Mouse (Mus musculus) thymus, postnatal 36 days (tissue): ENCODE measurements around the gene Csnk1d.
A peak's percentile ranks its signal among the peaks of the same experiment; 100 is the strongest.

Experiments used
- DNase-seq, 2 experiments: peaks; one replicate each; pipeline ENCODE4 v3.0.0; 2022; ENCODE audit warnings: mixed read lengths in 2 of 2

Gene Csnk1d

DNA sequence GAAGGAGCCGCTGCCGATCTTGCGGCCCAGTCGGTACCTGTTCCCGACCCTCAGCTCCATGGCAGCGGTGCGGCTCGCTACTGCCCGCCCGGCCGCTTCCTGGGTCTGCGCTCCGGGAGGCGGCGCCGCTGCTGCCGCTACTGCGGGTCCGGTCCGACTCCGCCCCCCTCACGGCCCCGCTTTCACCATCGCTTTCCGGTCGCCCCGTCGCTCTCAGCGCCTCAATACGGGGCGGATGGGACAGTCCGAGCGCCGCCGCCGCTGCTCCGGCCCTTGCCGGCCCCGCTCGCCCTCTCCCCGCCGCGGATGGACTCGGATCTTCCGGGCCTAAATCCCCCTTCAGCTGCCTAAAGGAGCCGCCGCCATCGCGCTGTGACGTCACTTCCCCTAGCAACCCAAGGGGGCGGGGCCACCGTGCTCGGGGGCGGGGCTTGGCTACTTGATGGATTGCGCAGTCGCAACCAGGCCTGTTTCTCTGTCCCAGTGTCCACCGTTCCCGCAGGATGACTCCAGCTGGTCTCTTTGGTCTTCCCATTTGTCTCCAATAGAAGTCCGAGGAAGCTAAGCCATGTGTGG lies at the start of gene Csnk1d:
Gene Csnk1d, minus strand, starts transcription at position 380 of the 576 bp plus-strand sequence.
- DNase-seq, result peak; percentile 95 to 99

DNA sequence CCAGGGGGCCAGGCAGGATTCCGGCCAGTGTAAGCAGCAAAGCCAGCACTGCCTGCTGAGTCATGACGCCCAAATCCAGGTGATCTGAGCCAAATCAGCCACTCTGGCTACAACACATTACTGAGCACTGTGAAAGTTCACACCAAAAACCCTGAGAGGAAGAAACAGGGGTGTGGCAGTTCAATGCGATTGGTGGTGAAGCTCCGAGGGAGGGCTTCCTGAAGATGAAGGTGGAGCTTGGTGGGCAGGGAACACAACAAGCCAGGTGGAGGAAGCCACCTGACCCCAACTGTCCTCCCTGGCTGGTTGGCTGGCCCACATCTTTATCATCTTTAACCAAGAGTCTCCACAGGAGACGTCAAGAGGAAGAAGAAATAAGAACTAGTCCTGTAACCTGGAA lies 48.2 kb upstream of the Csnk1d start, which contains the start of gene Cd7:
Gene Cd7, minus strand, starts transcription at position 117 of the 400 bp plus-strand sequence.
- peak; percentile 33 to 52 for DNase-seq

DNA sequence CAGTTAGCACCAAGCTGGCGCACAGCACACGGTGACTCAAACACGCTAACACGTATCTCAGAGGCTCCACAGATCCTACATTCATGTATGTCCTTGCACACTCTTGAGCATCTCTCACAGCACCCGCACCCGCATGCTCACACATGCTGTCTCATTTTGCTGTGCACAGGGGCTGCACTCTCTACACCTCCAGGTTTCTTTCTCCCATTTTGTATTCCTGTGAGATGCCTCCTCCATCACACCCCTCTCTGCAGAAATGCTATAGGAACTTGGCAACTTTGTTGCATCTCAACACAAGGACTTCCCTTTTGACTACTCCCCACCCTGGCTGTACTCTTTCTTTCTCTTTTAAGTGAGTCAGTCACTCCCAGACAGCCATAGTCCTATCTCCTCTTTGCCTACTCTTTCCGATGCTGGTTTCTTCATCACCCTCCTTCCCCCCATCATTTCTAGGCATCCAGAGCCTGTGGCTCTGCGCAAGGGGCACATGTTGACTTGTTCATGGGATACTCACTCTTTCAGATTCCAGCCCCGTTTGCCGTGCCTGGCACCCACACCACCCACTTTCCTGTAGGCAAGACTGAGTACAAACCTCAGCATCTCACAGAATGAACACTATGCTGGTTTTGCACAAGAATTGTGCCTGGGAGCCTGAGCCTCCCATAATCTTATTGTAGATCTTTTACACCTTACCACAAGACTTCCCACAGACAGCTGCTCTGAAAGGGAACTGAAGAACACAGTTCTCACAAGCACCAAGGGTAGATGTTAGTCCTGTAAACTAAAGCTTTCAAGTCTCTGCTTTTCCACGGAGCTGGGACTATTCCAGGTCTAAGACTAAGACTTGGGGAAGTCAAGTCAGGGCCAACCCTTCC lies 47.5 kb upstream of the Csnk1d start:
- no peak for DNase-seq

DNA sequence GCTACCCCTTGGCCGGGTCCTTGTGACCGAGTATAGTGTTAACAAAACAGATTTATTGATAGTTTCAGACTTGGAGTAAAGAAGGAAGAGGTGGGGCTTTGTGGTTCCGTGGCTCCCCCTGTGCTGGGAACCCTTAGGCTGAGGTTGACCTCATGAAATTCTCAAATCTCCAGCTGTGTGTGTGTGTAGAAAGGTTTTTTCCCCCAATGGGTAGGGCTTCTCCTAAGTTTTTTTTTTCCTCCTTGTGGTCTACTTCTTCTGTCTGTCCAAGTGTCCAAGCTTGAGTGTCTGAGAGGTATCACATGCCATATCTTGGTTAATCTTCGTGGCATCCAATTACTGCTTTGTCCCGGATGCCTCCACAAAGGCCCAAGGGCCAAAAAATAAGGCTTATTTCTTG lies 42.0 kb upstream of the Csnk1d start:
- DNase-seq, result no peak

DNA sequence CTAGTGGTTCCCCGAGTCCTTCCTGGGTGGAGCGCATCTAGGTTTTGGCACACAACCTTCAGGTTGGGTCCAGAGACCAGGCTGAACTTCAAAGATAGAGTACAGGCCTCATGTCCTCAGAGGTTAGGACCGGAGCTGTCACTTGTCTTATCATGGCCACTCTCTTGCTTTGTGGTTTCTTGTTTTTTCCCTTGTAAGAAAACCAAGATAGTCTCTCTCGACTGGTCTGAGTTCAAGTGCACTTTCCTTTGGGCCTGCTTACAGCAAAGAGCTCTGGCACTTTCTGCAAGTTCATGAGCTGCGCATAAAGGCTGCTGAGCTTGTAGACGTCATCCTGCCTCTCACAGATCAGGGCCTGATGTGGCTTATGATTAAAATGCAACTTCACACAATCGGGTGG lies 36.1 kb upstream of the Csnk1d start:
- no peak for DNase-seq

DNA sequence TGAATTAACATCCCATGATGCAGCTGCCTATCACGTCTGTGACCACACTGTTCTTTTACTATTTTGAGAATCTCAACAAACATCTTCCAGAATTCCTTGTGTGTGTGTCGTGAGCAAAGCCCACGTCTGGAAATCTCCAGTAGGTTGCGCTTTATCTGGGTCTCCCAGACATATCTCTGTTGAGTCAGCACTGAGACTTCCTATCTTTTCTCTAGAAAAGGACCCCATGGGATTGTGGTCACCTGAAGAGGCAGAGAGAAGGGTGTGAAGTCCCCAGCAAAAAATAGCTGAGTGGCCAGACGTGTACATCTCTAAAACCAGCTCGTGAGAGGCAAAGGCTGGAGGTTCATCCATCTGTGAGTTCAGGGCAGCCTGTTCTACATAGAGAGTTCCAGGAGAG lies 33.0 kb upstream of the Csnk1d start:
- DNase-seq, result no peak

DNA sequence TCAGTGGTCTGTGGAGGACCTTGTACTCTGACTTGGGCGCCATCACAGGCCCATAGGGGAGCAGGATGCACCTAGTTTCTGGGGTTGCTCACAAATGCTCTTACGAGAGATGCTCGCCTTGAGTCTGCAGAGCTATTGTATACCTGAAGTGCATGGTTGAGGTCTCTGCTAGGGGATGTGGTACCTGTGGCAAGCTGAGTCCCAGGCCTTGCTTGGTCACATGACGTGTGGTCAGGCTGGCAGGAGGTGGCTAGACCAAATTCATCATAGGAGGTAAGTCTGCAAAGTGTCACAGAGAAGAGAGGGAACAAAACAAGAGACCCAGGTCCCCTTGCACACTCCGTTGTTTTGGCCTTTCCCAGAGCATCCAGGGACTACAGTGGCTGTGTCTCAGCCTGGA lies 28.4 kb upstream of the Csnk1d start:
- DNase-seq, result no peak

DNA sequence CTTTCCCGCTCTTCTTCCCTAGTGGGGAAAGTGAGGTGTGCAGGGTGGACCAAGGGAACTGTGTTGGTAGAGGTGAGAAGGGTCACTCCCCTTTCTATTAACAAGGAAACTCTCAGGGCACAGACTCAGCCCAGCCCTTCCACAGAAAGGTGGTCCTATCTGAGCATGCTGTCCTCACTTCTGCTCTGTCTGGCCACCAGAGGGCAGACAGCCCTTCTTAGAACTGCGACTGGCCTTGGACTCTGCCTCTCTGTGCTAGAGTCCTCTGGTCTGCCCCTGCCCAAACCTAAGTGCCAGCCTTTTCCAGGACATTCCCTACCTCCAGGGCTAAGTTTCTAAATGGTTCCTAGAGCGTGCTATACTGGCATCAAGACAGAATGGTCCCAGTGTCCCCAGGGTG lies 26.6 kb upstream of the Csnk1d start:
- peak; percentile 55 to 58 for DNase-seq

DNA sequence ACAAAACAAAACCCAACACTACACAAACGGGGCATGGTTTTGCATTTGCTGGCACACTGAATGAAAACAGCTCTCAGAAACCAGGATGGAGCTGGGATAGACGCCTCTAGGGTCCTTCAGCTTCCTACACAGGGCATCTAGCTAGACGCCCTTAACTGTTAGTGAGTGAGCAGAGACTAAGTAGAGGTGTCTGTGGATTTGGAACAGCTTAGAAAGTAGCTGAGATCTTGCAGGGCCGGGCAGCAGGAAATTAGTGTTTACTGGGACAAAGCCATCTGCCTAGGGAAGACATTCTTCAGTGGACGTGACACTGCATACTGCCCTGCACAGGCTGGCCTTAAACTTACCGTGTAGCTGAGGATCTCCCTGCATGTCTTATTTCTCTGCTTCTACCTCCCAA lies 24.3 kb upstream of the Csnk1d start:
- DNase-seq, result no peak

DNA sequence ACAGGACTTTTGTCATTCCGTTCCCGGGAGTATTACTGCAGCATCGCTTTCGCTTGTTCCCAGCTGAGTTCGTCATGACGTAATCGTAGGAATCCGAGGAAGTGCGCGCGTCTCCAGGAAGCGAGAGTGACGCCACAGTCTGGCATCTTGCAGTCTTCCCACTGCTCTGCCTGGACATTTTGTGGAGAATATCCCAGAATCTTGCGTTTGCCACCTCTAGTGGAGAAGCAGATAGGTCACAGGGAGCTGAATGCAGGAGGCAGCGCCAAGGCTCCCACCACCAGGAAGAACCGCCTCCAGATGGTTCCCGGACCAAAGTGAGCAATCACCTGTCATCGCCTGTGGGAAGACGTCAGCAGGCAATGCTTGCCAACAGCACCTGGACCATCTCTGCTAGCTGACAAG lies 23.8 kb upstream of the Csnk1d start:
- DNase-seq, result no peak

DNA sequence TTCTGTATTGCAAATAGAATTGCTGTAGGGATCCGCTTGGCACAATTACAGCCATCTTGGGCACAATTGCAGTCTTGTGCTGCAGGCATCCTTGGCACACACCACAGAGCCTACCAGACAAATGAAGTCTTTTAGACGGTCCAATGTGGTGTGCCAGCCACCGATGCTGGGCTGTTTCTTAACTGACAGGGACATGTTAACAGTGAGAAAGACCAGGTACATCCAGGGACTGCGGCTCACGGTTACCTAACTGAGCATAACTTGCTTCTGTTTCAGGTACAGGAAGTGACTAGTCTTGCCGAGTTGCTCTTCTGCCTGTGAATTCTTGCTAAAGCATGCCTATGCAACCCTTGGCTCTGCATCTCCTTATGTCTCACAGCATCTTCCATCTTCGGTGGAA lies 22.5 kb upstream of the Csnk1d start:
- no peak for DNase-seq

DNA sequence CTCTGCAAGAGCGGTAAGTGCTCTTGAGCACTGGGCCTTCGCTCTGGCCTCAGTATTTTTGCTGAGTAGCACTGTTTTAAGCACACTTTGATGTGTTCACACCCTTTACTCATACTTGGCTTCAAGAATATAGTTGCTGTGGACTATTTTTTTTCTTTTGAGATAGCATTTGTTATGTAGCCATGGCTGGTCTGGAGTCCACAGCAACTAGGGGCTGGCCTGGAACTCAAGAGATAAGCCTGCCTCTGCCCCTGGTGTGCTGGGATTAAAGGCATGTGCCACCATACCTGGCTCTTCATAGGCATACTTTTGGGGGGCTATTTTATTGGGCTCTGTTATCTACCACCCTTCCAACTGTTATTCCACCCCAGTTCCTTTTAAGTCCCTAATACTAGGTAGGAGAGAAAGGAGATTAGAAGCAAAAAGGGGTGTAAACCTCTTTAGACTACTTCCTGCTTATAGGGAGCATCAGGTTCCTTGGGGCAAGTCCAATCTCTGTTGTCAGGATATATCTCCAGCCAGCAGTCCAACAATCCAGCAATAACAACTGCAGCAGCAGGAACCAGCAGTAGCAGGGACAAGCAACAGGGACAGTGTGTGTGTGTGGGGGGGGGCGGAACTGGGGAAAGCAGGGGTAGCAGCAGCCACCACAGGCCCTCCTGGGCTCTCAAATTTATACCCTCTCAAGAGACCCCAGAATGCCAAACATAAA lies 19.1 kb upstream of the Csnk1d start:
- DNase-seq, result no peak

DNA sequence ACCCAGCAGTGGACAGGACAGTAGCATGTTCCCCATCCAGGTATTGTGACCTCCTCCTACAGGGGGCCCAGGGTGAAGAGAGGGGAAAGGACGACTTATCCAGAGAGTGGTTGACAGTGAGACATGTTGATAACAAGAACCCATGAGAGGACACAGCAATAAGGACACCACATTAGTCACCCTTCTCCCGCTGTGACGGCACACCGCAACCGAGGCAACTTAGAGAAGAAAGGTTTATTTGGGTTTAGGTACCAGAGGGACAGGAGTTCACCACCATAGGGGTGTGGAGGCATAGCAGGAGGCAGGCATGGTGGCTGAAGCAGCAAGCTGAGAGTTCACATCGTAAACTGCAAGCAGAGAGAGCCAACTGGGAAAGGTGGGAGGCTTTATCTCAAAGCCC lies 15.1 kb upstream of the Csnk1d start:
- no peak for DNase-seq

DNA sequence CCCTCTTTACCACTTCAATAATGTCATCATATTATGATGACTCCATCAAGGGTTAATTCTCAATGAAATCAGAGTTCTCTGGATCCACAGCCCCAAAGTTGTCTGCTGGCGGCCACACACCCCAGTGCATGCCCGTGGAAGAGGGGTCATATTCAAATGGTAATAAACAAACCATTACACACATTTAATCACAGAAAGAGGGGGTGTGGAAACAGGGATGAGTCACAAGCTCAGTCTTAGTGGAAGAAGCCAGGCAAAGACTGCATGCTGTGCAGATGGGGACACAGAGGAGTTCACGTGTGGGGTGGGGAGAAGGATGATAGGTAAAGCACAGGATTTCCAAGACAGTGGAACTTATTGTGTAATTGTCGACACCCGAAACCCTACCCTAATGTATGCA lies 13.2 kb upstream of the Csnk1d start:
- no peak for DNase-seq

DNA sequence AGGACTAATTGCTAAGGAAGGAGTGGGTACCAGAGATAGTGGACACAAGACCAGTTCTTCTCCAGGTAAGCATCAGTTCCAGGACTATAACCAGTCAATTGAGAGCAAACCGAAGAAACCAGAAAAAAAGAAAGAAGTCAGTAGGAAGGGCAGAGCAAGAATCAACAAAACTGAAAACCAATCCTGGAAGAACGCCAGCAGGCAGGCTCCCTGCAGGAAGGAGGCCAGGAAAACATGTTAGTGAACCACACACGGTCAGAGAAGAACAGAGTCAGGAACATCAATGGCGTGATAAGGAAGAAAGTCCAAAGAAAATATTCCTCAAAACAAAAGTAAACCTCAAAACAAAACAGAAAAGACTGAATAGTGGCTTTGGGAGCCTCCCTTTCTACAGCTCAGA lies 10.8 kb upstream of the Csnk1d start:
- no peak for DNase-seq

DNA sequence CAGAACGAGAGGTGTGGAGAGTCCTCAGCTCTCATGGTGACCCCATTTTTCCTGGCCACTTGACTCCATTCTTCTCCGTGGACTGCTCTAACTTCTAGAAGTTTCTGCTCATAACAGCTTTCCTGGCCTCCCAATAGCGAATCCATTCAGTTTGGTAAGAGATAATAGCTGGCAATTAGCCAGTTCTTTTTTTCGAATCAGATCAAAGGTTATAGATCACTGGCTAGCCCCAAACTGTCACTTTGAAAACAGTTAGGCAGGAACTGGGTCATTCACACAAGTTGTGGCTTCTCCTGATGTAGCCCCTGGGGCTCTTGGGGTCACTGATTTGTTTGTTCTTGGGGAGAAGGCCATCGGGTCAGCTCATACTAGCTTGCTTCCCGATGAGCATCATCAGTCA lies 3.6 kb upstream of the Csnk1d start:
- no peak for DNase-seq

DNA sequence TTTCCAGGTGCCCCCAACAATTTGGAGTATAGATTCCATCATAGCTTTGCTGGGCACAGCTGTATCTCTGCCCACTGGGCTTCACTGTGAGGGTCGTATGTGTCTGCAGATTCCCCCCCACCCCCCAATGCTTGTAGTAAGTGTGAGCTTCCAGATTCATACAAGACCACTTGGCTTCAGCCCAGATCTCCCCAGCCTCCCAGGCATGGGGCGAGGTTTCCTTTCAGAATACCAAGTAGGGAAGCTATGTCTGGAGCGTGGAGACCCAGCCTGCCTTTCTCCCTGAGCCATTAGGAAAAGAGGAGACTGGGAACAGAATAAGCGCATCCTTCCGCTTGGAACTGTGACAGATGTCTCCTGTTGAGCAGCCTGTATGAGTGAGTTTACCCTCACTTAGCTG lies 2.5 kb upstream of the Csnk1d start:
- DNase-seq, result no peak

DNA sequence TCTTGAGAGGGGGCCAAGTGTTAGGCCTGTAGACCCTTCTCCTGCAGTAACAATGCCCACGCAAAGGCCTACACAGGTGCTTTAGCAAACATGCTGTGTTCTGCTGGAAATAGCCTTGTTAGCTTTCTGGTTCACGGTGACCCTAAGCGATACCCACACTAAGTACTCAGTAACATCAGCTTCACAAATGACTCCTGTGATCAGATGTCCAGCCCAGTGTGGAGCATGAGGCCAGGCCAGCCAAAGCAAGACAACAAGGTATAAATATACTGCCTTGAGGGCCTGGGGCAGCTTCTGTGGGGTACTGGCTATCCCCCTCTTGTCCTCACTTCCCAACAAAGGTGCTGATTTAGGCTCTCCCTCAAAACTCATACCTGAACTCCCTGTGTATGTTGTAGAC lies 1.9 kb upstream of the Csnk1d start:
- DNase-seq, result no peak

DNA sequence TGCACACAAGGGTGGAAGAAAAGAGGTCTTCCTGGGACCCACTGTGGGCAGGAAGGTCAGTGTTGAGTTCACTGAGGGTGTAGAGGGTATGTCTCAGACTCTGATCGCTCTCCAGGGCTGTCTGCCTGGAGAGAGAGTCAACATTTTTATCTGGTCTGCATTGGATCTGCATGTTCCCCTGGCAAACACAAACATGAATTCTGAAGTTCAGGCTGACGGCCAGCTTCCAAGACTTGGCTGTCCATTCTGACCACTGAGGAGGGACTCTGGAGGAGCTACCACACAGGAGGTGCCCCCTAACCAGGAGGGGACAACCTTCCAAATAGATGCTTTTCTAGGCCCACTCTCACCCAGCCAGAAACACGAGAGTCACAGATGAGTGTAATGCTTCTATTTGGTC lies 661 bp upstream of the Csnk1d start:
- no peak for DNase-seq

DNA sequence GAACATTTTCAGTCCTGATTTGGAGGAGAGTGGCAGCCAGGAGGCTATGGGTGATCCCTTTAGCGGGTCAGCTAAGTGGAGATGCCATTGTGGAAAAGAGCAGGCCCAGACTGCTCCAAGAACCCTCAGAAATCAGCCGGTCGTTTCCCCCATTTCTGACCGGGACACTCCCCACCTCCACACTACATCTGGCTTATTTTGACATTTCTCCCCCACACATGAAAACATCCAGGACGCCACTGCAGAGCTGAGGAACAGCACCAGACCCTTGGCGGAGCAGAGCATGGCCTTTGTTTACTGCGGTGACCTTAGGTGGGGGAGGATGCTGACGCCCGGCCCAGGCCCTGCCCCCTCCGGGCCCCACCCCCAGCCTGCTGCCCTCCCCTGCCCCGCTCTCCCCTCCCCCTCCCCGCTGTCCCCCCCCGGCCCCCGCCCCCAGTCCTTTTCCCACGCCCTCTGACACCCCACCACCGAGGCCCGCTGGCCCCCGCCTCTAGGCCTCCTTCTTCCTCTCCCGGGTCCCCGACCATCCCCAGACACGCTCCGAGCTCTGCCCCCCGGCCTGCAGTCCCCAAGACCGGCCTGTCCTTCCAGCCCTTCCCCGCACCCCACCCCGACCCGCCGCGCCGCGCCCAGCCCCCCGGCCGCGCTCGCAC lies 876 bp downstream of the Csnk1d start:
- DNase-seq, result peak in 1 of 2 experiments; percentile 67

DNA sequence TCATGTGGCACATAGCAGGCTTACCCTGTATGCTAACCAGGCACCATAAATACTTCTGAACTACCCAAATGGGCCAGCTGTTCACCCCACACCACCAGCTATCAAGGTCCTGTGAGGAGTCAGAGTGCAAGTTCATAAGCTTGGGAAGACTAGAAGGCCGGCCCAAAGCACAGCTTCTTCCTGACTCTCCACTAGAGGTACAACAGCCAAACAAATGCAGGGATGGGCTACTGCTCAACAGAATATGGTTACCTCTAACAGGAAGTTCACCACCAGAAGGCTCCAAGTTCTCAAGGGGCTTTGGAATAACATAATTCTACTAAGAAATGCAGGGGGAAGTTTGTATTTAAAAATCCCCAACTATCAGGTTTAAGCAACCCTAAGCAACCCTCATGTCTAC lies 1.6 kb downstream of the Csnk1d start:
- no peak for DNase-seq

DNA sequence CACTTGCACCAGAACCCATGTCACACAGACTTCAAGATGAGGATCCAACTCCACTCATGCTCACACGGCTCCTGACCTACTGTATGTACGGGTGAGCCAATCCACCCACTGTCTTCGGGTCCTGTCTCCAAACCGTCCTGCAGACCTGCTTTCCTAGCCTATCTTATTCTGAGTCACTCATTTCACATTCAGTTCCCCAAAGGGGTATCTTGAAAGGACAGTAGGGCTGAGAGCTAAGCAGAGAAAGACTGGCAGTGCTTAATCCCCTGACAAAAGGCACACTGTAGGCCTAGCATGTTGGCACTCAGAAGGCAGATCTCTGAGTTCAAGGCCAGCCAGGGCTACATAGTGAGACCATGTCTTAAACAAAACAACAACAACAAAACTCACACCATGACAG lies 2.7 kb downstream of the Csnk1d start:
- DNase-seq, result no peak

DNA sequence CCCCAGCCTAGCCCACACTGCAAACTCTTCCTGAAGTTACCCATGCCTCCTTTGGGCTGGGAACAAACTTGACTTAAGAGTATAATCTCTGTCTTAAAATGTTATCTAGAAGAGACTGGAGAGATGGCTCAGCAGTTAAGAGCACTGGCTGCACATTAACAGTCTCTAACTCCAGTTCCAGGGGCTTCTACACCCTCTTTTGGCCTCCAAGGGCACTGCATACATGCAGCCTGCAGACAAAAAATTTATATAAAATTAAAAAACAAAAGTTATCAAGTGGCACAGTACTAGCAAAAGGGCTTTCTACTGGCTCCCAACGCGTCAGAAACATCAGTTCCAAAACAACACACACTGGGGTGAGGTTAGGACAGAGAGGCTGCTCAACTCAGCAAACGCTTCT lies 3.5 kb downstream of the Csnk1d start:
- DNase-seq, result no peak
